Mouse (Mus musculus) olfactory bulb, adult 2 months (tissue): ENCODE results near the gene Fam213a.

Source experiments
- CTCF ChIP-seq: fragments of 200-500 bp; IDR thresholded peaks from 2 replicates; pipeline ENCODE4 v1.5.1; 2012; ENCODE audit warnings: low read depth, mild to moderate bottlenecking, low read length, moderate library complexity; ENCODE audit not compliant: insufficient read depth
- POLR2A ChIP-seq: fragments of 200-500 bp; IDR thresholded peaks from 2 replicates; pipeline ENCODE4 v1.6.1; 2012; ENCODE audit warnings: mild to moderate bottlenecking, low read depth, low read length, moderate library complexity; ENCODE audit not compliant: insufficient read depth

- TF ChIP-seq POLR2A, result 0 out of 2 replicates have a peak, but pooled peaks have one; percentile 5
- TF ChIP-seq CTCF, result no peak
Observed at GRCm38 (mm10) chr14:40966392-40966861, 47.2 kb downstream of the Fam213a start, which contains the start of gene Tspan14.
